Mouse (Mus musculus): Measurements from ENCODE around the gene Vmn1r54. TPM values are rescaled to one million over a fixed set of nuclear protein-coding genes. Genes with fewer than 3 reads are reported as not detected.
"Not testable (repeated sequence)": the region's sequence is repeated elsewhere in the genome, so short reads cannot be mapped to it uniquely, and the experiment has no call there.

The Vmn1r54 gene
- not detected in 2 replicates for polyA plus RNA-seq (2015; fragmentation: Nextera tagmentation; extraction: Ambion mirVana)

DNA sequence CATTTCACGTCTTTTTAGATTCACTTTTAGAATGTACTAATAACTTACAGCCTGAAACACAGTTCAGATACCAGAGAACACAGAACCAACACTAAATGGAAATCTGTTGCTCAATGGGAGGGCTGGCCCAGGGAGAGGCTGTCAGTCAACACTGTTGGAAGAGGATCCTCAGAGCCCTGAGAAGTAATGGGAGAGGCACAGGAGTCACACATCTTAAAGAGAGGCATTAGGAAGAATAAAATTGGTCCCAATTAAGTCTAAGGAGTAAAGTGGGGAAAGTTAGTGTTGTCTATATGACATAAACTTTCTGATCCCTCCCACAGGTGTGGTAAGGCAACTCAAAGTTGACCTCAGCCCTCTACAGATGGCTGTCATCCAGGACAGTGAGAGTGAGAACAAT is at the start of gene Vmn1r54:
TSS of gene Vmn1r54 (plus strand) at position 301 of the 400 bp plus-strand sequence.
- ATAC-seq (ENCODE audit: low read depth) = no peak
- WGBS = 58% methylated on average over 1 of the region's 1 CpGs
- H3K4me1 ChIP-seq (replicated peaks; ENCODE audit: control insufficient read depth, insufficient read depth, low read length) = no peaks in the 10 kb centered on the region
- H3K9me3 ChIP-seq (ENCODE audit: control insufficient read depth, low read length) = no peaks in the 10 kb centered on the region
- no peak within 1 kb of the TSS for H3K9ac ChIP-seq (ENCODE audit: low read length)
- no peak within 1 kb of the TSS for H3K4me2 ChIP-seq (ENCODE audit: low read depth, low read length)
- no peaks in the 10 kb centered on the region for H3K27me3 ChIP-seq (ENCODE audit: control insufficient read depth, insufficient read depth, low read depth, low read length)
- H3K27ac ChIP-seq (ENCODE audit: low read length) = no peak within 1 kb of the TSS
- no peak within 1 kb of the TSS for H3K4me3 ChIP-seq (ENCODE audit: low read length)
- no peaks in the 10 kb centered on the region for H3K36me3 ChIP-seq (ENCODE audit: control insufficient read depth, insufficient read depth, low read length)

DNA sequence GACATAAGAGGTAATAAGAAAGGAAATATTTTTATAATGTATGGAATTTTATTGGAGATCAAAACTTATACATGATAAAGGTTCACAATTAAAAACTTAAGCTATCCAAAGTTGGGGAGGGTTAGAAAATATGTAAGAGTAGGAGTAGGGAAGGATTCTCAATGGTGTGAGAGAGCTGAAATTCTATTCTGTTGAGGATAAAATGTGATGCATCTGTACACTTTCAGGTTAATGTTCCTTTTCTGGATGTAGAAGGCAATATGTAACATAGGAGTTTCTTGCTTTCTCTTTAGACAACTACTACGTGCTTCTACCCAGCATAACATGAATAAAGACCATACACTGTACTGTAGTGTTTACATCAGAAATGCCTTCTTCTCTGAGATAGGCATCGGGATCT is 43.6 kb upstream of the Vmn1r54 start, which contains the start of gene V1ra8:
TSS of gene V1ra8 (plus strand) at position 301 of the 400 bp plus-strand sequence.
- not testable (repeated sequence) for H3K4me2 ChIP-seq (ENCODE audit: low read depth, low read length); H3K27ac ChIP-seq (ENCODE audit: low read length); ATAC-seq (ENCODE audit: low read depth); H3K9me3 ChIP-seq (ENCODE audit: control insufficient read depth, low read length); H3K9ac ChIP-seq (ENCODE audit: low read length); H3K4me1 ChIP-seq (replicated peaks; ENCODE audit: control insufficient read depth, insufficient read depth, low read length); H3K4me3 ChIP-seq (ENCODE audit: low read length); H3K36me3 ChIP-seq (ENCODE audit: control insufficient read depth, insufficient read depth, low read length); H3K27me3 ChIP-seq (ENCODE audit: control insufficient read depth, insufficient read depth, low read depth, low read length)
- 73% methylated on average over 2 of the region's 2 CpGs for WGBS

DNA sequence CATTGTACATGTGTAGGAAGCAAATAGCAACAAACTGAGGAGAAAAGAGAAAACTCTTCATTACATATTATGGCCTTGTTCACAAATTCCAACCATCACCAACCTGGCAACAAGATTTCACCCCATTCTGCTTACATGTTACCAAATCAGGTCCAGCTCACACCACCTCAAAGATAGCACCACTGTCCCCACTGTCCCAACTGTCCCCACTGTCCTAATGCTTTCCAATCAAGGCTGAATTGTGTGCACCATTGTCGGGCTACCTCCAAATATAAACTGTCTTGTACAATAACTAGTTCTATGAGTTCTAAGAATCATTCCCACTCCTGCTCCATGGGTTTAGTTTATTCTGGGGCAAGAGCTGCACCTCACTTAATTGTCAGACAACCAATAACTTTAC is 21.8 kb upstream of the Vmn1r54 start, which contains the start of gene Vmn1r53:
TSS of gene Vmn1r53 (minus strand) at position 101 of the 400 bp plus-strand sequence.
- Histone ChIP-seq H3K4me3 (ENCODE audit: low read length) (no peak within 1 kb of the TSS), H3K9ac (ENCODE audit: low read length) (no peak within 1 kb of the TSS), H3K4me1 (replicated peaks; ENCODE audit: control insufficient read depth, insufficient read depth, low read length) (no peaks in the 10 kb centered on the region), H3K36me3 (ENCODE audit: control insufficient read depth, insufficient read depth, low read length) (no peaks in the 10 kb centered on the region), H3K27me3 (ENCODE audit: control insufficient read depth, insufficient read depth, low read depth, low read length) (no peaks in the 10 kb centered on the region), H3K9me3 (ENCODE audit: control insufficient read depth, low read length) (no peaks in the 10 kb centered on the region), H3K27ac (ENCODE audit: low read length) (no peak within 1 kb of the TSS), H3K4me2 (ENCODE audit: low read depth, low read length) (no peak within 1 kb of the TSS)
- WGBS = 89% methylated on average over 1 of the region's 1 CpGs
- no peak for ATAC-seq (ENCODE audit: low read depth)

DNA sequence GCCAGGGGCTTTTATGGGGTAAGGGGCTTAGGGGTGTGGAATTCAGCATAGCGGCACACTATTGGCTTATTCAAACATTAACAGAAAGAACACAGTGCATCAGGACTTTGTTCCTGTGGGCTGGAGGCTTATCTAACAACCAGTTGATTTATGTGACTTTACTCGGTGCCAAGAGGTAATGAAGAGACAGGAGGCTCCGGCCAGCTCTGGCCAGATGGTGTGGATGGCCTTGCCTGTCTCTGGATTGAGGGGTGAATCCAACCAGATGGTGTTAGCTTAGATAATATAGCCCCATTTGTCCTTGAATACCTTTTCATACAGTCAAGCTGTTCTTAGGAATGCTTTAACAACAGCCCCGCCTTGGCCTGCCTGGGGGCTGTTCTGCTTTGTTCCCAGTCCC is 14.0 kb upstream of the Vmn1r54 start:
- H3K36me3 ChIP-seq (ENCODE audit: control insufficient read depth, insufficient read depth, low read length); H3K9ac ChIP-seq (ENCODE audit: low read length); H3K27ac ChIP-seq (ENCODE audit: low read length); H3K27me3 ChIP-seq (ENCODE audit: control insufficient read depth, insufficient read depth, low read depth, low read length); H3K4me1 ChIP-seq (replicated peaks; ENCODE audit: control insufficient read depth, insufficient read depth, low read length); H3K4me3 ChIP-seq (ENCODE audit: low read length); ATAC-seq (ENCODE audit: low read depth); H3K4me2 ChIP-seq (ENCODE audit: low read depth, low read length); H3K9me3 ChIP-seq (ENCODE audit: control insufficient read depth, low read length): not testable (repeated sequence)
- WGBS = 79% methylated on average over 4 of the region's 4 CpGs

DNA sequence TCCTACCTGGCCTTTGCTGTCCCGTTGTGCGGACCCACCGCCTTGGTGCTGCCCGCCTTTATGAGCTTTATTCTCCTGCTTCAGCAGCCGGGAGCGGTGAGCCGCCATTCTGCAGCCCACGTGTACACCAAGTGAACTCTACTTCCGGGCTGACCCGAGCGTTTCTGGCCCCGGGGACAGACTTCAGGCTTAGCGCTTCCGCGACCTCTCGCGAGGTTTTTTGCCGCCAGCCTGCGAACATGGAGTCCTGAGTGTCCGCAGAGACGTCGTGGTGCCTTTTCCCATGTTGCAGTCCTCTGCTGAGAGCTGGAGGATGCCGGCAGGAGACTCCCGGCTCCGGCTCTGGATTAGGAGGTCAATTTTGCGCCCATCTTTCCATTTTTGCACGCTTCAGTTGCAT is 13.4 kb upstream of the Vmn1r54 start:
- Histone ChIP-seq H3K36me3 (ENCODE audit: control insufficient read depth, insufficient read depth, low read length) (no peaks in the 10 kb centered on the region), H3K4me3 (ENCODE audit: low read length) (no peak overlapping the region), H3K9me3 (ENCODE audit: control insufficient read depth, low read length) (no peaks in the 10 kb centered on the region; the same call in 1 of the 2 replicates), H3K4me1 (replicated peaks; ENCODE audit: control insufficient read depth, insufficient read depth, low read length) (no peaks in the 10 kb centered on the region), H3K27ac (ENCODE audit: low read length) (no peak overlapping the region), H3K4me2 (ENCODE audit: low read depth, low read length) (no peak overlapping the region), H3K27me3 (ENCODE audit: control insufficient read depth, insufficient read depth, low read depth, low read length) (no peaks in the 10 kb centered on the region), H3K9ac (ENCODE audit: low read length) (no peak overlapping the region)
- ATAC-seq (ENCODE audit: low read depth) = no peak
- WGBS = 51% methylated on average over 27 of the region's 27 CpGs

DNA sequence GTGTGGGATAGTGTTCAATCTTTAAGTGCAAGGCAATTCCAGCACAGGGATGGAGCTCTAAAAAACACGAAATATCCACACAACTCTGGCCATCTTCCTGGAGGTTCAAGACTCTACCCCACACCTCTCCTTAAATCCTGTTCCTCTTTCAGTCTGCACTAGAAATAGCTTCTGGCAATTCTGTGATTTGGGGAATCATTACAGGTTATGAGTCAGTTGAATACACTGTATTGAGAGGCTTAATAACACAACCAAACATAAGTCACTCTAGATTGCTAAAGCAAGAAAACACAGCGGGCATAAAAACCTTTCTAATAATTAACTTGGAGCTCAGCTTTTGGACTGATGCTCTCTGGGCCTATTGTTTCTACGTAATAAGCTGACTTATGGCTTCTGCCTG is 2.1 kb upstream of the Vmn1r54 start:
- Histone ChIP-seq H3K27me3 (ENCODE audit: control insufficient read depth, insufficient read depth, low read depth, low read length) (no peaks in the 10 kb centered on the region), H3K4me2 (ENCODE audit: low read depth, low read length) (no peak overlapping the region), H3K36me3 (ENCODE audit: control insufficient read depth, insufficient read depth, low read length) (no peaks in the 10 kb centered on the region), H3K9me3 (ENCODE audit: control insufficient read depth, low read length) (no peaks in the 10 kb centered on the region), H3K9ac (ENCODE audit: low read length) (no peak overlapping the region), H3K4me3 (ENCODE audit: low read length) (no peak overlapping the region), H3K27ac (ENCODE audit: low read length) (no peak overlapping the region), H3K4me1 (replicated peaks; ENCODE audit: control insufficient read depth, insufficient read depth, low read length) (no peaks in the 10 kb centered on the region)
- ATAC-seq (ENCODE audit: low read depth) = no peak
- WGBS = 69% methylated on average over 3 of the region's 3 CpGs

DNA sequence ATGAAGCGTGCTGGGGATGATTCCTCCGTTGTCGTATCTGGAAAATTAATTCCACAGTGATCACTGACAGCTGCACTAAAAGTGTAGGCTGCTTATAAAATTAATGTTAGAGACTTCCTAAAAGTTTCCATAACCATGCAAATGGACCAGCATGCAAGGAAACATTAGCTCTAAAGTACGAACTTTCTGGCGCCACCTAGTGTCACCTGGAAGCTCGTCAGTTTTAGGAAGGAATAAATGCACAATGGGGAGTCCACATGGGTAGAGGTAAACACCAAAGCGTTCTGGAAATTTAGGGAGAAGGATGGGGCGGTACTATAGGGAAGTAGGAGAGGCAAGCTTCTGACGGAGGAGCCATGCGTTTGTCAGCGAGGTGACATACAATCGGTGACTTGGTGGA is 42.2 kb downstream of the Vmn1r54 start:
- Histone ChIP-seq H3K9me3 (ENCODE audit: control insufficient read depth, low read length) (0 out of 2 replicates have a peak, but pooled peaks cover 2% of the 10 kb centered on the region), H3K27ac (ENCODE audit: low read length) (no peak overlapping the region), H3K36me3 (ENCODE audit: control insufficient read depth, insufficient read depth, low read length) (no peaks in the 10 kb centered on the region), H3K27me3 (ENCODE audit: control insufficient read depth, insufficient read depth, low read depth, low read length) (no peaks in the 10 kb centered on the region), H3K4me2 (ENCODE audit: low read depth, low read length) (no peak overlapping the region), H3K4me3 (ENCODE audit: low read length) (no peak overlapping the region), H3K9ac (ENCODE audit: low read length) (no peak overlapping the region), H3K4me1 (replicated peaks; ENCODE audit: control insufficient read depth, insufficient read depth, low read length) (no peaks in the 10 kb centered on the region)
- no peak for ATAC-seq (ENCODE audit: low read depth)
- WGBS = 54% methylated on average over 12 of the region's 12 CpGs

DNA sequence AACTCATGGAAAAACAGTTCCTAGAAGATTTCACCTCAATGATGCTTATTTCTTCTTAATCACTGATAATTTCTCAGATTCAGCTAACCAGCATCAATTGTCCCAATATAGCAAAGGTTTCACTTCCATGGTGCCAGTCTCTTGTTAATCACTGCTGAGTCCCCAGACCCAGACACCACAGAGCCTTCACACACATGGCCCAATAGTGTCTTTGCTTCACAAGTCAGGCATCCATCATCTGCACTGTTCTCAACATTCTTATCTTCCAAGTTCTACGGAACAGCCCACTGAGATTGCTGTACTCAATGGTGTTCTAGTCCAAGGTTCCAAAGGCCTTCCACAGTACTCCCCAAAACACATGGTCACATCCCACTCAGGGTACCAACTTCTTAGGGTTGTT is 54.8 kb downstream of the Vmn1r54 start, which contains the start of gene BC048671:
TSS of gene BC048671 (plus strand) at position 301 of the 400 bp plus-strand sequence.
- Histone ChIP-seq H3K4me1 (replicated peaks; ENCODE audit: control insufficient read depth, insufficient read depth, low read length) (no peaks in the 10 kb centered on the region), H3K4me2 (ENCODE audit: low read depth, low read length) (no peak within 1 kb of the TSS), H3K27me3 (ENCODE audit: control insufficient read depth, insufficient read depth, low read depth, low read length) (no peaks in the 10 kb centered on the region), H3K9ac (ENCODE audit: low read length) (no peak within 1 kb of the TSS), H3K4me3 (ENCODE audit: low read length) (no peak within 1 kb of the TSS), H3K27ac (ENCODE audit: low read length) (no peak within 1 kb of the TSS), H3K9me3 (ENCODE audit: control insufficient read depth, low read length) (no peaks in the 10 kb centered on the region), H3K36me3 (ENCODE audit: control insufficient read depth, insufficient read depth, low read length) (no peaks in the 10 kb centered on the region)
- ATAC-seq (ENCODE audit: low read depth) = no peak
- WGBS = 76% methylated on average over 1 of the region's 1 CpGs

DNA sequence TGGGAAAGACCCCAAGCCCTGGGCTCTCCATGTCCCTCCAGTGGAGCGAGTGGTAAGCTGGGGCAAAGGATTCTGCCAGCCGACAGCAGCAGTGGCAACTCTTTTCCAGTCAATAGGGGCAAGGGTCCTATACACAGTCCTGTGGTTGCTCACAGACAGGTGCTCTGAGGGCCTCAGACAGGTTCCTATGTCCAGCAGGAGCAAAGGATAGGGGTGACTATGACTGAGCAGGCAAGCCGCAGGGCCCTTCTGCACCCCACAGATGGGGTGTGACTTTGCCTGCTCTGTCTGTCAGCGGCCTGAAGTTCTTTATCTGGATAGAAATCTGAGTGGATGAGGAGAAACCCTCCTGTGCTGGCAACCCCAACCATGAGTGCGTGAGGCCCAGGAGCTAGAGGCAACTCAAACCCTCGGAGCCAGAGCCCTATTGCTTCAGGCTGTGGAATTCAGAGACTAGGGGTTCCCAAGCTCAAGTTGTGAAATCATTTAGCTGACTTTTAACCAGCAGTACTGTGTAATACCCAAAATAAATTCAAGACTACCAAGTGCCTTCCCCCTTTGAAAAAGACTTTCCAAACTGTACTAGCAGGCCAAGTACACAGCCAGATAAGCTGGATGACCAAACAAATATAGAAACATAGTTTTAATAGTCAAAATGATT is 60.3 kb downstream of the Vmn1r54 start:
- H3K9ac ChIP-seq (ENCODE audit: low read length) = no peak overlapping the region
- no peaks in the 10 kb centered on the region for H3K36me3 ChIP-seq (ENCODE audit: control insufficient read depth, insufficient read depth, low read length)
- ATAC-seq (ENCODE audit: low read depth) = no peak
- no peak overlapping the region for H3K4me3 ChIP-seq (ENCODE audit: low read length)
- 69% methylated on average over 6 of the region's 6 CpGs for WGBS
- no peaks in the 10 kb centered on the region for H3K4me1 ChIP-seq (replicated peaks; ENCODE audit: control insufficient read depth, insufficient read depth, low read length)
- H3K27ac ChIP-seq (ENCODE audit: low read length) = no peak overlapping the region
- no peak overlapping the region for H3K4me2 ChIP-seq (ENCODE audit: low read depth, low read length)
- no peaks in the 10 kb centered on the region for H3K9me3 ChIP-seq (ENCODE audit: control insufficient read depth, low read length)
- H3K27me3 ChIP-seq (ENCODE audit: control insufficient read depth, insufficient read depth, low read depth, low read length) = no peaks in the 10 kb centered on the region

Data from lung, embryonic 16.5 days (tissue).